Mouse (Mus musculus) kidney, embryonic 16.5 days (tissue): ENCODE measurements at regions not wholly inside any gene's neighbourhood (a gene's known extent, or its start where the extent isn't known, plus 50 kb on each side); places are given as distances from the start of the nearest gene placed in this dataset.

Experiments
- ATAC-seq: fragments of 200-750 bp; cut with Nextera tagmentation; 2 replicates; pipeline ENCODE4 v1.8.0; 2017; ENCODE audit warnings: moderate TSS enrichment; ENCODE audit not compliant: low FRiP score, low TSS enrichment
- H3K27ac ChIP-seq: fragments of 300-500 bp; sonication (generic); 2 replicates; pipeline ENCODE4 v1.5.1; 2014; ENCODE audit warnings: low read length
- H3K27me3 ChIP-seq: fragments of 300-500 bp; sonication (generic); 2 replicates; pipeline ENCODE4 v1.6.1; 2014; ENCODE audit warnings: low read length, control low read depth, mixed read lengths; ENCODE audit not compliant: insufficient read depth
- H3K36me3 ChIP-seq: fragments of 300-500 bp; sonication (generic); 2 replicates; pipeline ENCODE4 v1.6.1; 2014; ENCODE audit warnings: low read length, control low read depth, mixed read lengths; ENCODE audit not compliant: insufficient read depth
- H3K4me1 ChIP-seq: fragments of 300-500 bp; sonication (generic); 2 replicates; pipeline ENCODE4 v1.6.1; 2014; ENCODE audit warnings: low read length, control low read depth, mixed read lengths; ENCODE audit not compliant: insufficient read depth
- H3K4me2 ChIP-seq: fragments of 300-500 bp; sonication (generic); replicated peaks from 2 replicates; pipeline ENCODE4 v1.6.1; 2014; ENCODE audit warnings: low read depth, low read length
- H3K4me3 ChIP-seq: fragments of 300-500 bp; sonication (generic); 2 replicates; pipeline ENCODE4 v1.5.1; 2014; ENCODE audit warnings: mild to moderate bottlenecking, low read length
- H3K9ac ChIP-seq: fragments of 300-500 bp; sonication (generic); replicated peaks from 2 replicates; pipeline ENCODE4 v1.6.1; 2014; ENCODE audit warnings: low read length
- H3K9me3 ChIP-seq: fragments of 300-500 bp; sonication (generic); 2 replicates; pipeline ENCODE4 v1.6.1; 2016; ENCODE audit warnings: low read length, control low read depth
- WGBS: fragments of 180-500 bp; shearing (Covaris S2); extraction: QIAGEN DNeasy Blood & Tissue Kit; methylation state at CpG from one replicate; pipeline ENCODE4 v1.1.7; 2014; 5-methylcytosine and 5-hydroxymethylcytosine counted together

DNA sequence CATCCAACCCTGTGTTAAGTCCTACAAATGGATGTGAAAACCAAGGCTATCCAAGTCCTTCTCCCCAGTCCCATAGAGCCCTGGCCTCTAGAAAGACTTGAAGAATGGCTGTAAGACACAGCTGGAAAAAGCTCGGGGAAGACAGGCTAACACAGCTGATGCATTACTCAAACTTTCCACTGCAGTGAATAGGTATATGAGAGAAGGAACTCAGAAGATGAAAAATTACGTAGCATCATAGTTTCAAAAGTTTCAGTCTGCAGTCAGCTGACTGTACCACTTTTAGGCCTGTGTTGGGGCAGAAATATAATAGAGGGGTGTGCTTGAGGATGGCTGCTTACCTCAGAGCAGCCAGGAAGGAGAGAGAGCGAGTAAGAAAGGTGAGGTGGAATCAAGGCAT, 456.3 kb upstream of the Vstm2b start:
- no peak for ATAC-seq
- H3K4me2 ChIP-seq = no peak overlapping the region
- no peaks in the 10 kb centered on the region for H3K36me3 ChIP-seq
- no peak overlapping the region for H3K4me3 ChIP-seq
- H3K9me3 ChIP-seq = no peaks in the 10 kb centered on the region
- H3K4me1 ChIP-seq = no peaks in the 10 kb centered on the region
- no peaks in the 10 kb centered on the region for H3K27me3 ChIP-seq
- H3K27ac ChIP-seq = no peak overlapping the region
- 86% methylated on average over 3 of the region's 3 CpGs for WGBS
- H3K9ac ChIP-seq = no peak overlapping the region

DNA sequence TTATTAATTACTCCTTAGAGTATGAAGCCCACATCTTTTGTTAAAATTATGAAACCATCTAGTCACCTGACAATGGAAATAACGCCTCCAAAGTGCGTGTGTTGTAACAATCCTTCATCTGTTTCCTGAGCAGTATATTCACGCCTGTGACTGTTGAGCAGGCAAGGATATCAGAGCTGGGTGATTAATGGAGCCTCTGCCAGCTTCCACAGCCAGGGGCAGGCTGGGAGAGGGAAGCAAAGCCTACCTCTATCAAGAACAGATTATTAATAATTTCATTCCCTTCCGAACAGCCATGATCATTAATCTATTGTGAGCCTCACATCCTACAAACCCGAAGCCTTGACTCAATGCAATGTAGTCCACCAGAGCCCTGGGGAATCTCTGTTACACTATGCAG, 431.7 kb upstream of the Vstm2b start:
- no peaks in the 10 kb centered on the region for H3K9me3 ChIP-seq
- no peak overlapping the region for H3K4me3 ChIP-seq
- H3K4me1 ChIP-seq = no peaks in the 10 kb centered on the region
- no peak overlapping the region for H3K9ac ChIP-seq
- no peak for ATAC-seq
- no peak overlapping the region for H3K4me2 ChIP-seq
- H3K27ac ChIP-seq = no peak overlapping the region
- no peaks in the 10 kb centered on the region for H3K36me3 ChIP-seq
- no peaks in the 10 kb centered on the region for H3K27me3 ChIP-seq
- WGBS = 62% methylated on average over 5 of the region's 5 CpGs

DNA sequence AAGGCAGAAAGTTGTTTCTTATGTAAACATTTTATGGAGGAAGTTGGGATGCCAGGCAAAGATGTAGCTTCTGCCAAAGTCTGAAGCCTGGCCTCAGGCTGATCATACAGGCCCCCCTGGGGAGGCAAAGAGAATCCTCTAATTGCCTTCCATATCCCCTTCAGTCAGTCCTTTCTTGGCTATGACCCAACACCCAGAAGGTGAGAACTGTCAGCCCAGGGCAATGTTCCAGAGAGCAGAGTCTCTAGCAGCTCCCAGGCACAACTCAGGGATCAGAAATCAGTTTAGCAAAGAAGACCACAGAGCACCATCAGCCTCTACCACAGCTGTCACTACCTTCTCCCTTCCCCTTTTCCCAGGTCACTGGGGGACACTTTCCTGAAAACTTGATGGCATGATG, 410.9 kb upstream of the Vstm2b start:
- Histone ChIP-seq H3K4me3 (no peak overlapping the region), H3K9ac (no peak overlapping the region), H3K36me3 (no peaks in the 10 kb centered on the region), H3K4me2 (no peak overlapping the region), H3K9me3 (no peaks in the 10 kb centered on the region), H3K4me1 (no peaks in the 10 kb centered on the region), H3K27ac (no peak overlapping the region), H3K27me3 (no peaks in the 10 kb centered on the region)
- ATAC-seq = no peak

DNA sequence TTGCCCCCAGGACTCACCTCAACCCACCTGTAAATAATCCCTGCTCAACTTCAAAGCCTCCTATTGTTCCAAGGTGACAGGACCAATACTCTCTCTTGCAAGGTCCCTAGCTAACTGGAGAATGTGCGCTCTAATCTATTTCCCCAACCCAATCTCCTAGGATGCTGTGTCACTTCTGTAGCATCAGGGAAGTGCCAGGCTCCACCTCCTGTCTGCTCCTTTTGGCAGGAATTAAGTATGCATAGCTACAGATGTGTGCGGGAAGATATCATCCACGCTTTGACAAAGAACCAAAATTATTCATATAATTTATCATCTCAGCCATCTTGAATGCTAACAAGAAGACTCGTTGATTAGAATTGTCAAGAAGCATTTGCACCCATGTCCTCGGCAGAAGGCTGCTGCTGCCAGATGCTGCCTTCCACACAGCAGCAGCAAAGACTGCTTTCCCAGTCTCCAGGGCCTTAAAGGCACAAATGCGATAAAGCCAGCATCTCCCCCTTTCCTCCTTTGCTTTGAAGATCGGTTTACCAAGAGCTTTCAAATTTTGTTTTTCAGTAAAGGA, 375.3 kb upstream of the Vstm2b start:
- Histone ChIP-seq H3K9ac (no peak overlapping the region), H3K9me3 (no peaks in the 10 kb centered on the region), H3K4me1 (no peaks in the 10 kb centered on the region), H3K36me3 (no peaks in the 10 kb centered on the region), H3K27ac (no peak overlapping the region), H3K4me3 (no peak overlapping the region), H3K27me3 (no peaks in the 10 kb centered on the region), H3K4me2 (no peak overlapping the region)
- WGBS = 69% methylated on average over 7 of the region's 7 CpGs
- no peak for ATAC-seq

DNA sequence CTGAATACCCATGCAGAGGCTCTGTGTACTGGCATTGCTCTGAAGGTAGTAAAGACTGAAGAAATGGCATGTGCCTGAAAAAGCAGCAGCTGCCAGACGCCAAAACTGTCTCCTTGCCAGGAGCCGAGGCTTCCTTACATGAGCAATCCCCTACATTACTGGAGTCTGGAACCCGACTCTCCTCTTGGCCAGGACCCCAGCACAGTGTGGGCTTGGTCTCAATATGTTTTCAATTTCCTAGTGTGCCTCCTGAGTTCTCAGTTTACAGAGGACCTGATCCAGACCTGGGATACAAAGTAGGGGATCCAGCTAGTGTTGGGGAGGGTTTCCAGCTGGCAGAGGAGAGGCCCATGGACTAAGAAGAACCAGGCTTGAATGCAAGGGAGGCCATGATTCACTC, 361.5 kb upstream of the Vstm2b start:
- Histone ChIP-seq H3K9me3 (no peaks in the 10 kb centered on the region), H3K27me3 (no peaks in the 10 kb centered on the region), H3K4me3 (no peak overlapping the region), H3K36me3 (no peaks in the 10 kb centered on the region), H3K4me1 (no peaks in the 10 kb centered on the region), H3K4me2 (no peak overlapping the region), H3K27ac (no peak overlapping the region), H3K9ac (no peak overlapping the region)
- ATAC-seq = no peak
- 53% methylated on average over 3 of the region's 3 CpGs for WGBS

DNA sequence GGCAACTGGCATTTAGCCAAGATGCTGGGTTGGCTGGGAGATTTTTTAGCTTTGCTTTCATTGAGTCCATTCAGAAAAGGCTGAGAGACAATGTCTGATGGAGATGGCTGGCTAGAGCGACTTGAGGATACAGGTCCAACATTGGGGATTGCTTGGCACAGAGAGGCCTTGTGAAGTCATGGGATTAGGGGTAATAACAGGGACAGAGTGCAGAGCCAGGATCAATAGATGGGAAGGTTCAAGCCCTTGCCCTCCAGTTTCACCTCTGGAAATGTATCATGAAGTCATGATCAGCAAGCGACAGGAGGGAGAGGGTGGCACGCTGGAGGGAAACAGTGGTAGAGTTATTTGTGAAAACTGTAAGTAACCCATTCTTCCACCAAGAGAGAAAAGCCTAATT, 360.5 kb upstream of the Vstm2b start:
- Histone ChIP-seq H3K4me2 (no peak overlapping the region), H3K9ac (no peak overlapping the region), H3K36me3 (no peaks in the 10 kb centered on the region), H3K9me3 (no peaks in the 10 kb centered on the region), H3K27ac (no peak overlapping the region), H3K27me3 (no peaks in the 10 kb centered on the region), H3K4me3 (no peak overlapping the region), H3K4me1 (no peaks in the 10 kb centered on the region)
- WGBS = 67% methylated on average over 3 of the region's 3 CpGs
- ATAC-seq = no peak

DNA sequence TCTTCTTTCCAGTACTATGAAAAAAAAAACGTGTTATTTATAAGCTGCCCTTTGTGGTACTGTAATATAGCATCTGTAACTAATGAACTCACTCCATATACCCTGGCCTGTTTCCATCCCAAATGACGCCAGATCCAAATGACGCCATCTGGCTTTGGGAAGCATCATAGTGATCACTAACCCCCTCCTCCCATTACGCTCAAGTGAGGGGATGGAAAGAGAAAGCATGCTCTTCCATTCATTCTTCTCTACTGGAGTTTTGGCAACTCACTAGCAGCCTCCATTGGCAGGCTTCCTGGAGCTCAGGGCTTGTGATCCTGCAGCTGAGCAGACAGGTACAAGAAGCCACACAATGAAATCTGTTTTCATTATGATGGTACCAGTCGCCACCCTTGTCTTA, 358.3 kb upstream of the Vstm2b start:
- ATAC-seq = no peak
- Histone ChIP-seq H3K27me3 (no peaks in the 10 kb centered on the region), H3K36me3 (no peaks in the 10 kb centered on the region), H3K9me3 (no peaks in the 10 kb centered on the region), H3K27ac (no peak overlapping the region), H3K4me3 (no peak overlapping the region), H3K4me1 (no peaks in the 10 kb centered on the region), H3K4me2 (no peak overlapping the region), H3K9ac (no peak overlapping the region)
- 75% methylated on average over 5 of the region's 5 CpGs for WGBS

DNA sequence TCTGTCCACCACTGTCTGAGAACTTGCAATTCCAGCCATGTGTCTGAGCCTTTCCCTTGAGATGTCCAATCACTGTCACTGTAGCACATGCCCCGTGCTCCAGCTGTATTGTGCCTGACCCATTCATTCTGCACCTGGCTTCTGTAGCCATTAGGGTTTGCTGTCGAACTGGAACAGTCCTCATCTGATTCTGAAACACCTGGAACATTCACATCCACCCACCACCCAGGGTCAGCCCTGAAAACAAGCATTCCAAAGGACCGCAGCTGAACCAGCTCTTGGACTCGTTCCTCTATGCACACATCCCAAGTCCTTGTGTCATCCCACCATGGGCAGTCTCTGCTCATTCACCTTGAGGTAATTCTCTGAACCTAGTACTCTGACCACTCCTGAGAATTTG, 356.8 kb upstream of the Vstm2b start:
- WGBS = 72% methylated on average over 4 of the region's 4 CpGs

DNA sequence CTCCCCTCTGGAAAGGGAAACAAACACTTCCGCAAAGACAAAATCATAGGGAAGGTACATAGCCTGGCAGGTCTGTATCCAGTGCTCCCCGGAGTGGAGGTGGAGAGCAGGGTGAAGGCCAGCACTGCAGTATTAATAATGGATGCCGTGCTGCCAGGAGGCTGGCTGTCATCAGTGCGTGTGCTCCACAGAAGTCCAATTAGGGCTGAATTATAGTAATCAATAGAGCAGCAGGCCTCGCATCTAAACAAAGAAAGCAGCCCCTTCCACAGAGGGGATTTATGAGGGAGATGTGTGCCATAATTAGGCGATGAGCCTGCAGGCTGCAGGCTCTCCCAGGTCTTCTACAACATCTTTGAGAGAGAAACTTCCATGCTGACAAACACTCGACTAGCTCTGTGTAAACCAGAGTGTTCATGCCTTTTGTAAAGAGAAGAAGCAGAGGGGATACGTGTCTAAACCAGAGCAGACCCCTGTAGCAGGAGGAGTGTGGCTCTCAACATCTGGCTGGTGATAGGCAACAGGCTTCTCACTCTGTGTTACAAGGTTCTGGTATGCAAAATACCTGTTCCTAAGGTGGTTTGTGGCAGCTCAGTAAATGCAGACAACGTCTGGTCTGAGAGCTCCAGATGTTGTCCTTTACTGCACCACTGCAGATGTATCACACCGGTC, 334.5 kb upstream of the Vstm2b start:
- Histone ChIP-seq H3K9me3 (peaks cover 6% of the 10 kb centered on the region; the same call in 1 of the 2 replicates), H3K4me3 (no peak overlapping the region), H3K27ac (no peak overlapping the region), H3K27me3 (no peaks in the 10 kb centered on the region), H3K4me1 (no peaks in the 10 kb centered on the region), H3K4me2 (no peak overlapping the region), H3K9ac (no peak overlapping the region), H3K36me3 (no peaks in the 10 kb centered on the region)
- 74% methylated on average over 10 of the region's 10 CpGs for WGBS
- no peak for ATAC-seq

More for the DNA sequence above, 356.8 kb upstream of the Vstm2b start:
- no peak overlapping the region for H3K9ac ChIP-seq
- H3K4me3 ChIP-seq = no peak overlapping the region
- H3K36me3 ChIP-seq = no peaks in the 10 kb centered on the region
- no peaks in the 10 kb centered on the region for H3K4me1 ChIP-seq
- H3K4me2 ChIP-seq = no peak overlapping the region
- no peaks in the 10 kb centered on the region for H3K9me3 ChIP-seq
- H3K27me3 ChIP-seq = no peaks in the 10 kb centered on the region
- H3K27ac ChIP-seq = no peak overlapping the region
- ATAC-seq = no peak

DNA sequence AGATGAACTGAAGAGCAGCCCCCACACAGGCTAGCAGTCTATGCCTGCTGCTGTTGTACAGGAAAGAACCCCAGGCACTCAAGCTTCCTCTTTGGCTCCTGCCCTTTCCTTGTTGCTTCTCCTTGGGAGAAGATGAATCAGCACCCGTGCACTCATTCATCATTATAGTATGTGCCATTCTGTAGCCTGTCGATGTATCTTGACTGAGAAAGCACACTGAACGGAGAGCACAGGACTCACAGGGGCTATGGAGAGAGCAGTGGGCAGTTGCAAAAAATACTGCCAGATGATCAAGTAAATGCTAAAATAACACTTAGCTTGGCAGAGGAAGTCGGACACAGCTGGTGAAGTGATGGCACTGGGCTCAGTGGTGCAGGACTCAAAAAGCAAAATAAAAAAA, 322.2 kb upstream of the Vstm2b start:
- no peak overlapping the region for H3K4me3 ChIP-seq
- H3K27ac ChIP-seq = no peak overlapping the region
- no peak for ATAC-seq
- H3K9me3 ChIP-seq = no peaks in the 10 kb centered on the region
- no peaks in the 10 kb centered on the region for H3K27me3 ChIP-seq
- no peaks in the 10 kb centered on the region for H3K36me3 ChIP-seq
- 88% methylated on average over 4 of the region's 4 CpGs for WGBS
- H3K4me2 ChIP-seq = no peak overlapping the region
- H3K4me1 ChIP-seq = no peaks in the 10 kb centered on the region
- no peak overlapping the region for H3K9ac ChIP-seq
